Mouse (Mus musculus) limb, embryonic 14.5 days (tissue): Measurements from ENCODE around the gene Cdca4. TPM values are rescaled to one million over a fixed set of nuclear protein-coding genes. Genes with fewer than 3 reads are reported as not detected.

Source experiments
- ATAC-seq: fragments of 200-750 bp; cut with Nextera tagmentation; 2 replicates; pipeline ENCODE4 v1.8.0; 2017; ENCODE audit warnings: low read depth, moderate number of reproducible peaks, moderate TSS enrichment; ENCODE audit not compliant: low FRiP score
- DNase-seq: peaks from one replicate; pipeline ENCODE4 v3.0.0-alpha.2; 2015; ENCODE audit warnings: low spot score
- H3K27ac ChIP-seq: fragments of 300-500 bp; sonication (generic); replicated peaks from 2 replicates; pipeline ENCODE4 v1.5.1; 2014; ENCODE audit warnings: low read depth, mild to moderate bottlenecking, low read length, moderate library complexity, mixed read lengths
- H3K27me3 ChIP-seq: fragments of 300-500 bp; sonication (generic); 2 replicates; pipeline ENCODE4 v1.6.1; 2014; ENCODE audit warnings: low read length, mixed read lengths; ENCODE audit not compliant: control insufficient read depth, insufficient read depth
- H3K36me3 ChIP-seq: fragments of 300-500 bp; sonication (generic); 2 replicates; pipeline ENCODE4 v1.6.1; 2014; ENCODE audit warnings: mild to moderate bottlenecking, low read length, moderate library complexity, mixed read lengths; ENCODE audit not compliant: control insufficient read depth, insufficient read depth
- H3K4me1 ChIP-seq: fragments of 300-500 bp; sonication (generic); 2 replicates; pipeline ENCODE4 v1.6.1; 2014; ENCODE audit warnings: antibody characterized with exemption, low read length, mixed read lengths; ENCODE audit not compliant: control insufficient read depth, insufficient read depth
- H3K4me2 ChIP-seq: fragments of 300-500 bp; sonication (generic); replicated peaks from 2 replicates; pipeline ENCODE4 v1.6.1; 2014; ENCODE audit warnings: low read depth, mild to moderate bottlenecking, low read length, moderate library complexity; ENCODE audit not compliant: severe bottlenecking
- H3K4me3 ChIP-seq: fragments of 300-500 bp; sonication (generic); replicated peaks from 2 replicates; pipeline ENCODE4 v1.5.1; 2014; ENCODE audit warnings: low read length
- H3K9ac ChIP-seq: fragments of 300-500 bp; sonication (generic); 2 replicates; pipeline ENCODE4 v1.6.1; 2014; ENCODE audit warnings: mild to moderate bottlenecking, low read depth, low read length, moderate library complexity; ENCODE audit not compliant: severe bottlenecking
- H3K9me3 ChIP-seq: fragments of 300-500 bp; sonication (generic); 2 replicates; pipeline ENCODE4 v1.6.1; 2016; ENCODE audit warnings: low read length; ENCODE audit not compliant: control insufficient read depth
- POLR2A ChIP-seq: fragments of 200-500 bp; IDR thresholded peaks from 2 replicates; pipeline ENCODE4 v1.8.0; 2012; ENCODE audit warnings: inconsistent platforms, mild to moderate bottlenecking, moderate library complexity, borderline replicate concordance; ENCODE audit not compliant: insufficient read depth, insufficient read length; ENCODE audit errors: extremely low read depth
- WGBS: fragments of 180-500 bp; shearing (Covaris S2); extraction: QIAGEN DNeasy Blood & Tissue Kit; methylation state at CpG from one replicate; pipeline ENCODE4 v1.1.7; 2014; 5-methylcytosine and 5-hydroxymethylcytosine counted together
- polyA plus RNA-seq, 2 experiments: library from polyadenylated mRNA; depleted of rRNA in 1 of 2; stranded (reverse) in 1 of 2; unstranded in 1 of 2; fragments of >200 nt; fragmentation: Nextera tagmentation in 1 of 2; extraction: Ambion mirVana in 1 of 2; gene quantifications; 2 replicates each; pipeline versions ENCODE4 v1.2.1 to v1.2.3; 2012 to 2014

The Cdca4 gene
- polyA plus RNA-seq, 2 experiments, result 81.0 to 113 TPM

GRCm38 (mm10) chr12:112830141-112830540 lies 918 bp upstream of the Cdca4 start:
- TF ChIP-seq POLR2A, result no peak
- 0 out of 2 replicates have a peak overlapping the region, but pooled peaks have one; percentile 14 for H3K27ac ChIP-seq
- peaks cover 26% of the 10 kb centered on the region for H3K4me1 ChIP-seq
- no peaks in the 10 kb centered on the region for H3K9me3 ChIP-seq
- peak overlapping the region; percentile 94 for H3K9ac ChIP-seq
- DNase-seq, result no peak
- H3K27me3 ChIP-seq, result no peaks in the 10 kb centered on the region
- H3K4me2 ChIP-seq, result peak overlapping the region; percentile 56
- 33% methylated on average over 2 of the region's 2 CpGs for WGBS
- H3K4me3 ChIP-seq, result peak overlapping the region; percentile 95
- H3K36me3 ChIP-seq, result peaks cover 31% of the 10 kb centered on the region
- ATAC-seq, result no peak

GRCm38 (mm10) chr12:112828501-112829243 lies 551 bp downstream of the Cdca4 start:
- peaks cover 26% of the 10 kb centered on the region for H3K4me1 ChIP-seq
- ATAC-seq, result peak; percentile 78

DNA sequence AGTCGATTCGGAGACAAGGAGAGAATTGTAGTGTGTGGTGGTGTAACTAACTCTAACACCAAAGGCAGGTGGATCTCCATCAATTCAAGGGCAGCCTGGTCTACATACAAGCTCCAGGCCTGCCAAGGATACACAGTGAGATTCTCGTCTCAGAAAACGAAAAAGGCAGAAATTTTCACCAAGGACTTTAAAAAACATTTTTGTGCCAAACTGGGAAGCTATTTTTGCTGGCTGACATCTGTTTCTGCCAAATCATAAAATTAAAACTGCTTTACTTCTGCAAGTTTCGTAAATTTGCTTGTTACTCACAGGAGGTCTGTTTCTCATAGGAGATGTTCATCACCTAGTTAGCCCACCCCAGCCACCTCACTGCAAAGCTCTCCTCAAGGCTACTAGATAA lies 3.3 kb downstream of the Cdca4 start:
- Histone ChIP-seq H3K4me1 (peaks cover 26% of the 10 kb centered on the region), H3K27me3 (no peaks in the 10 kb centered on the region), H3K36me3 (peaks cover 58% of the 10 kb centered on the region), H3K9me3 (no peaks in the 10 kb centered on the region), H3K4me2 (0 out of 2 replicates have a peak overlapping the region, but pooled peaks have one; percentile 7), H3K4me3 (no peak overlapping the region), H3K9ac (peak overlapping the region; percentile 25; the same call in 1 of the 2 replicates), H3K27ac (no peak overlapping the region)
- WGBS, result 74% methylated on average over 5 of the region's 5 CpGs
- no peak for DNase-seq
- ATAC-seq, result no peak
- no peak for TF ChIP-seq POLR2A

More at GRCm38 (mm10) chr12:112828501-112829243, 551 bp downstream of the Cdca4 start:
- TF ChIP-seq POLR2A, result no peak
- no peaks in the 10 kb centered on the region for H3K27me3 ChIP-seq
- H3K9me3 ChIP-seq, result no peaks in the 10 kb centered on the region
- peak overlapping the region; percentile 94 for H3K9ac ChIP-seq
- H3K36me3 ChIP-seq, result peaks cover 46% of the 10 kb centered on the region
- peak overlapping the region; percentile 95 for H3K4me3 ChIP-seq
- DNase-seq, result peak; percentile 72
- H3K4me2 ChIP-seq, result peak overlapping the region; percentile 71
- peak overlapping the region; percentile 90 for H3K27ac ChIP-seq
- 0% methylated on average over 25 of the region's 51 CpGs for WGBS

GRCm38 (mm10) chr12:112823221-112823620 lies 6.0 kb downstream of the Cdca4 start:
- no peaks in the 10 kb centered on the region for H3K27me3 ChIP-seq
- H3K36me3 ChIP-seq, result peaks cover 84% of the 10 kb centered on the region
- DNase-seq (no peak), ATAC-seq (no peak)
- H3K9ac ChIP-seq, result no peak overlapping the region
- no peak overlapping the region for H3K4me3 ChIP-seq
- H3K4me2 ChIP-seq, result no peak overlapping the region
- WGBS, result 69% methylated on average over 4 of the region's 4 CpGs
- no peak for TF ChIP-seq POLR2A
- H3K27ac ChIP-seq, result no peak overlapping the region
- no peaks in the 10 kb centered on the region for H3K9me3 ChIP-seq
- H3K4me1 ChIP-seq, result peaks cover 22% of the 10 kb centered on the region

DNA sequence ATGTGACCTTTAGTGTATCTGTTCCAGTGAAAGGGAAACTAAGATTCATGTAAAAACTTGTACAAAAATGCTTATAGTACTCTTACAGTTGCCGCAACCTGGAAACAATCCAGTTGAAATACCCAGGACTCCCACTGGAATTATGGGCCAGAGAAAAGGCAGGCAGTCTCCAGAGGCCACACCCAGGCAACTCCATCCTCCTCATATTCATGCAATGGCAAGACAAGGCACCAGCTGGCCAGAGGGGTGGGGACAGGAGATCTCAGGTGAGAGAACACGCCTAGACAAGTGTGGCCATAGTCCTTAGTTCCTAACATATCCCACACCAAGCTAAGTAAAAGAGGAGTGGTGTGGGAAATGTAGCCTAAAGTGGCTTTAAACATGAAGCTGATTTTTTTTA lies 6.5 kb downstream of the Cdca4 start:
- Histone ChIP-seq H3K9ac (no peak overlapping the region), H3K9me3 (no peaks in the 10 kb centered on the region), H3K27me3 (no peaks in the 10 kb centered on the region), H3K4me1 (peaks cover 18% of the 10 kb centered on the region), H3K4me2 (no peak overlapping the region), H3K4me3 (no peak overlapping the region), H3K36me3 (peaks cover 87% of the 10 kb centered on the region), H3K27ac (no peak overlapping the region)
- DNase-seq (no peak), ATAC-seq (no peak)
- TF ChIP-seq POLR2A, result no peak
- 72% methylated on average over 2 of the region's 2 CpGs for WGBS

GRCm38 (mm10) chr12:112821974-112822373 lies 7.2 kb downstream of the Cdca4 start:
- ATAC-seq (no peak), DNase-seq (no peak)
- H3K4me3 ChIP-seq, result no peak overlapping the region
- no peaks in the 10 kb centered on the region for H3K27me3 ChIP-seq
- H3K9me3 ChIP-seq, result no peaks in the 10 kb centered on the region
- peaks cover 11% of the 10 kb centered on the region; the same call in 1 of the 2 replicates for H3K4me1 ChIP-seq
- 88% methylated on average over 4 of the region's 4 CpGs for WGBS
- H3K9ac ChIP-seq, result no peak overlapping the region
- no peak overlapping the region for H3K4me2 ChIP-seq
- TF ChIP-seq POLR2A, result no peak
- H3K27ac ChIP-seq, result no peak overlapping the region
- H3K36me3 ChIP-seq, result peaks cover 80% of the 10 kb centered on the region
